Mouse (Mus musculus): ENCODE results near the gene Ubac2.
A peak's percentile ranks its signal among the peaks of the same experiment; 100 is the strongest.

Ubac2 gene

DNA sequence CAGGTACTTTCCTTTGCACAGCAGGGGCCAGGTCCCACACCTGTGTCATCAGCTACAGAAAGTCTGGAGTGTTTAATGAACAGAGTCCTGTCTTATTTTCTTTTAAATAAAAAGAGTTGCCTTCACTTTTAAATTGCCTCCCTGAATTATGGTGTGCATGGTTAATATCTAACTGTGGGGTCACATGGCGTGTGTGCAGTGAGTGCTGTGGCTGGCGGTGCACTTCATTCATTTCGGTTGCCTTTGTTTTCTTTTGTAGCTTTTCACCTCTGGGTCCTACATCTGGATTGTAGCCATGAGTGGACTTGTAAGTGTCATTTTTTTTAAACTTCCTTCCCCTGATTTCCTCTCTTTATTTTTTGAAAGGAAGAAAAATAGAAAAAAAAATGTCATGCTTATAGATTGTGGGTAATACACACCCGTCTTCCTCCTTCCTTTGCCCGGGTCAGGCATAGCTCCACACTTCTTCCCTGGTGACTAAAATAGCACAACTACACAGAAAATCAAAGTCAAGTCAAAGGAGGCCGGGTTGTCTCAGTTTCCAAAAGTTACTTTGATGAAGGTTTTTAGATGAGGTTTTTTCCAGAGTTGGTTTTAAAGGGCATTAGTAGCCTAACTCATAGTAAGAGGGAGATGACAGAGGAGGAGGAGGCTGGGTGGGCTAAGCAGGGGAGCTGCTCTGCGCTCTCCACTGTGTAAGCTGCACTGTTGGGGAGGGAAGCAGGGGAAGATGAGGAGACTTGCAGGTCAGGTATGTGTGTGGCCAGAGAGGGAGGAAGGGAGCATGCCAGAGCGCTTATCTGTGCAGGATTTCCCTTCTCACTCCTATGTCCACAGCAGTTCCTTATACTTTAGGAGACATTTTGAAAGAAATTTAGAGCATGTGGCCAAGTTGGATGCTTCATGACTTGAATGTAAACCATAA lies 104.9 kb downstream of the Ubac2 start:
- DNase-seq, result no peak

DNA sequence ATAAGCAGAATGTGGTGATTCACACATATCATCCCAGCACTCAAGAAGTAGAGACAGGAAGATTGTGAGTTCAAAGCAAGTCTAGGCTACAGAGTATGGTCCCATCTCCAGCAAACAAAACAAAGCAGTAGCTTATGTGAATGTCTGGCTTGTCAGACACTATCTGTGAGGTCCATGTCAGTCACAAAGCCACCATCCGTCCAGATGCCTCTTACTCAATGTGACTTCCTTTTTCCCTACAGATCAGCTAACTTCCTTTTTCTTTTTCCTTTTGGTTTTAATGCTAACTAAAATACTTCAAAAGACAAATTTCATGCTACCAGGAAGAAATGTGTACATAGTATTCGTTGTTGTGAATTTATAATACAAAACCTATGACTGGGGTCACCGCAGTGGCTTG lies 107.1 kb downstream of the Ubac2 start:
- no peak for DNase-seq

GRCm38 (mm10) chr14:121986028-121986427 lies 107.6 kb downstream of the Ubac2 start:
- no peak for DNase-seq

DNA sequence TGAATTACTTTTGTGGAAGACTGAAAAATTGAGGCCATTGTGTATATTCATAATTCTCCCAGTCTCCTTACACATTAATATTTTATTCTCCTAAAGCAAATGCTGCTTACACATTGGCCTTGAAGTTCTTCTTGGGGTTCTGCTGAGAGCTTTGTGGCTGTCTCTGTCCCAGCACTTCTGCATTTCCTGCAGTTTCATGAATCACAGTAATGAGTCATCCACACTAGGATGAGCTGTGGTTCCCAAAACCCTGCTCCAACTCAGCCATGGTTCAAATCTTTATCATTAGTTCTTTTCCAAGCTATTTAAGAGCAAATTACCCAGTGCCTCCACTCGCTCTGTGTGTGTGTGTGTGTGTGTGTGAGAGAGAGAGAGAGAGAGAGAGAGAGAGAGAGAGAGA lies 108.9 kb downstream of the Ubac2 start:
- DNase-seq, result no peak

GRCm38 (mm10) chr14:121987691-121988090 lies 109.3 kb downstream of the Ubac2 start:
- no peak for DNase-seq

DNA sequence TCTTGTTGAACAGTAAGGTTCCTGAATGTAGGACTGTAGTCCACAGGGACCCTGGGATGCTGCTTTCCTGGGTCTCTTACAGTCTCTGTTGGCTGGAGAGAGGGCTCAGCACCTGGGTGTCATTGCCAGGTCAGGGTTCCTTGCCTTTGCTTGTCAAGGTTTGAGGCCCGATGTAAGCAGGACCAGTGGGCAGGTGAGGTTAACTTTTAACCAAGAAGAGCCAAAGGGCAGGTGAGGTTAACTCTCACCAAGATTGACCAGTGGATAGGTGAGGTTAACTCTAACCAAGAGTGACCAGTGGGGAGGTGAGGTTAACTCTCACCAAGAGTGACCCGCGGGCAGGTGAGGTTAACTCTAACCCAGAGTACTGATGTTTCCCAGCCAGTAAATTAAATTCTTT lies 110.9 kb downstream of the Ubac2 start:
- no peak for DNase-seq

DNA sequence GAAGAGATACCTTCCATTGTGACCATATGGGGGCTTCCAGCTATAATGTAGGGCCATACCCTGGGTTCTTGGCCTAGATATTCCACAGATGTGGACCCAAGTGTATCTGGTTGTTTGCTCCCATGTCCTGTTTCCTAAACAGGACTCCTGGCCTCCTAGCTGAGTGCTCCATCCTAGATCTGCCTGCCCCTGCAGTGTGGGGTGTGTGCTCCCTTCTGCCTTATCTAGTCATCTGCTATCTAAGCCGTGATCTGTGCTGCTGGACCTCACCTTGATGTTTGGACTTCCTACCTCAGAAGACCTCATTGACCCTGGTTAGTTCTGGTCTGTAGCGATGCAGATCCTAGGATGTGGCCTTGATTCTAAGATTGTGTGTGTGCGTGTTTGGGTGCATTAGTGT lies 111.4 kb downstream of the Ubac2 start:
- no peak for DNase-seq

DNA sequence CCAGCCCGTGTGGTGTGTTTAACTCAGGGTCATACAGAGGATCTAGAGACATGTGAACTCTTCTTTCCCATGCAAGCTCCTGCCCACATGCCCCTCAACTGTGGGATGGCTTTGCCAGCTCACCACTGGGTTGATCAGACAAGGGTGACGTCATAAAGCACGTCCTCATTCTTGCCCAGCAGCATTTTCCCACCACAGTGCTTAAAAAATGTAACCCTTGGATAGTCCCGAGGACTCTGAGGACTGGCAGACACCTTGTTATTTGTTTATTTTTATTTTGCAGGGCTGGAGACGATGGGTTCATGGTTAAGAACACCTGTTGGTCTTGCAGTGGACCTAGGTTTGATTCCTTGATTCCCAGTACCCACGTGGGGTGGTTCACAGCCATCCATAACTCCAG lies 112.5 kb downstream of the Ubac2 start:
- no peak for DNase-seq

- no peak for DNase-seq
Measured at GRCm38 (mm10) chr14:121991921-121992320, 113.5 kb downstream of the Ubac2 start.

DNA sequence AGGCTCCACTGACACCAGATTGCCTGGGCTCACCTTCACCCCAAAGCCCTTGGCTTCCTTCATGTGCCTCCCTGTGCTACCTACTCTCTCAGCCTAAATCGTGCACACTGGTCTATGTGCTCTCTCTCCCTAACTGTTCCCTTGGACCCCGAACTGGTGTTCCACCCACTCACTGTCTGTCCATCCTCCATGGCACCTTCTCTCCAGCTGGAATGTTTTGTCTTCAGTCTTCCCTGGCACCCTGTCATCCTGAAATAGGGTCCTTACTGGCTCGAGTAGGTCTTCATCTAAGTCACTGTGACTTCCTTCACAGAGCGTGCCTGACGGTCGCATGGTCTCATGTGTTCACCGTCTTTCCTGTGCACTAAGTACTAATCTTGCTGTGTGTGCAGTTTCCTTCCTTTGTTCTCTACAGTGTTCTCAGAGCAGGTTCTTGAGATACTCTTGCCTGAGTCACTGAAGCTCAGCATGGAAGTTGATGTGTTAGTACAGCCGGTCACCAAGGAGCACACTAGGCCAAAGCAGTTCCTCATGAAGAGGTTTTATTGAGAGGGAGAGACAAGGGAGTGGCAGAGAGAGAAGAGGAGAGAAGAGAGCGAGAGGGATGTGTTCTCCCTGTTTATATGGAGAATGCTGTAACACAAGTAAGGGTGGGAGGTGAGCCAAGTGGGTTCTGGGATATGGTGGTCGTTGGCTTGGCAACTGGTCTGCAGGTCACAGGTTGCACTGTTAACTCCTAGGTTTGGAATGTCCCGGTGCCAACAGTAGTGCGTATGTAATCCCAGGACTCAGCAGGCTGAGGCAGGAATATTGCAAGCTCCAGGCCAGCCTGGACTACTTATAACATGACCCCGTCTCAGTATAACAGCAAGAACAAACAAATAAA lies 114.2 kb downstream of the Ubac2 start:
- no peak for DNase-seq

DNA sequence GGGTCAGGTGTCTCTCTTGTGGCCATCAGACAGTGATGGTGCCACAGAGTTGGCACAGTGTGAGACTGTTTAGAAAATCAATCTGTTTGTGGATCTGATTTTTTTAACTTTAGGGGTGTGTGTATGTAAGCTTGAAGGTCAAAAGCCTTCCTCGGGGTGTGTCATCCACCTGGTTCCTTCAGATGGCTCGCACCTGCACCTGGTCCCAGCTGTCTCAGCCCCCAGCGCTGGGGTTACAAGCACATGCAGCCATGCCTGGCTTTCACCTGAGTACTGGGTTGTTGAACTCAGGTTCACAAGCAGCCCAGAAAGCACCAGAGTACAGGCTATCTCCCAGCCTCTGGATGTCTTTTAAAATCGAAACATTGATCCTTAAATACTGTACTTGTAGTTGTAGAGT lies 115.2 kb downstream of the Ubac2 start:
- no peak for DNase-seq

- DNase-seq, result no peak
Measured at GRCm38 (mm10) chr14:121994171-121994700, 115.8 kb downstream of the Ubac2 start.

DNA sequence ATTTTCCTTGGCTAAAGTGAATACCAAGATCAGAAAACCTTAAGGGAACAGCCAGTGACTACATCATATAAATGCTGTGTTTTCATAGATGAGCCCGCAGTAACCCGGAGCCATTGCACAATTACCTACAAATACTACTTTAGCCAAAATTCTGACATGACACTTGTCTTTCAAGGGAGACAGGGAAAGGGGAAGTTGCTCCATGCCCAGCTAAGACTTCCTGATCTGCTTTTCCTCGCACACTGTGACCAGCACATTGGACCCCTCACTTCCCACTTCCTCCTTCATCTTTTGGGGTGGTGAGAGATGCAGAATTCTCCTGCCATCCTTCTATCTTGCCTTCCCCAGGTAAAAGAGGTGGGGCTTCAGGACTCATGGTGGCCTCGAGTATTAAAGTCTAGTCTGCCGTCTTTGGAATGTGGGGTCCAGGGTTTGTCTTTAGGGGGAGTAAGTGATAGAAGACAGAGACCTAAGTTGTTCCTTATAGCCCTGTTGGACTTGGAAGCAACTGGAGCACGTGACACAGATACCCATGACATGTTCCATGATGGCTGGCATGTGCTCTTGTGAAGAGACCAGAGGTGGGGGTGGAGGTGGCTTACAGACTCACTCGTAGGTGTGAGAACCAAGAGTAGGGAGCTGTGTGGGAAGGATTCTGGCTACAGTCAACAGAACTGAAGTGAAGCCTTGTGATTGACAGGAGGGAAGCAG lies 116.6 kb downstream of the Ubac2 start:
- DNase-seq, result no peak

DNA sequence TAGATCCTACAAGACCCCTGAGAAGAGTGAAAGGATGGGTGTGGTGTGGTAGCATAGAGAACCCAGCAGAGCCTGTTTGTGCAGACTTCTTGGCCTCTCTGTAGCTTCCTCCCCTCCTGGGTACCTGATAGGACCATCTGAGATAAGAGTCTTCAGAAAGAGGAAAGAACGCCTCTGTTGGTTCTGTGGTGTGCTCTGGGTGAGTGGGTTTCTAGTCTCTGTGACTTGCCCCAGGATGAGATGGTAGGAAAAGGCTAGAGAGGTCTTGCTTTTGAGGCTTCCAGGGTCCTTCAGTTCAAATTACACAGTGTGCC lies 117.1 kb downstream of the Ubac2 start:
- DNase-seq, result no peak

DNA sequence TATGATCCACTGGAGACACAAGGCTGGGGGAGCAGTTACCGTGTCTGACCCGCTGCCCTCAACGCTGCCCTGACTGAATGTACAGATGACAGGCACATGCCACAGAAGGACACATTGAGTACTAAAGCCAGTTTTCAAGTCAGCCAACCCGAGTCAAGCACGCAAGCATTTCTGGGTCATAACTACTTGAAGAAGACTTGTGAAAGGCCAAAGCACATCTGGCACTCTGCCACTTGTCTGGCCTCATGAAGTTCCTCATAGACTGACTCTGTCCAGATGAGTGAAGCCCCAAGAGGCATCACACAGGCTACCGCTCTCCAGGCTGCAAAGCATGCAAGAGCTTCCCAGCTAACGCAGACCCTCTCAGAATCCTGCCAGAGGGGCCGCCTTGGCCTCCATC lies 118.4 kb downstream of the Ubac2 start:
- DNase-seq, result peak; percentile 11 to 30

GRCm38 (mm10) chr14:121999455-121999854 lies 121.0 kb downstream of the Ubac2 start:
- DNase-seq, result no peak

DNA sequence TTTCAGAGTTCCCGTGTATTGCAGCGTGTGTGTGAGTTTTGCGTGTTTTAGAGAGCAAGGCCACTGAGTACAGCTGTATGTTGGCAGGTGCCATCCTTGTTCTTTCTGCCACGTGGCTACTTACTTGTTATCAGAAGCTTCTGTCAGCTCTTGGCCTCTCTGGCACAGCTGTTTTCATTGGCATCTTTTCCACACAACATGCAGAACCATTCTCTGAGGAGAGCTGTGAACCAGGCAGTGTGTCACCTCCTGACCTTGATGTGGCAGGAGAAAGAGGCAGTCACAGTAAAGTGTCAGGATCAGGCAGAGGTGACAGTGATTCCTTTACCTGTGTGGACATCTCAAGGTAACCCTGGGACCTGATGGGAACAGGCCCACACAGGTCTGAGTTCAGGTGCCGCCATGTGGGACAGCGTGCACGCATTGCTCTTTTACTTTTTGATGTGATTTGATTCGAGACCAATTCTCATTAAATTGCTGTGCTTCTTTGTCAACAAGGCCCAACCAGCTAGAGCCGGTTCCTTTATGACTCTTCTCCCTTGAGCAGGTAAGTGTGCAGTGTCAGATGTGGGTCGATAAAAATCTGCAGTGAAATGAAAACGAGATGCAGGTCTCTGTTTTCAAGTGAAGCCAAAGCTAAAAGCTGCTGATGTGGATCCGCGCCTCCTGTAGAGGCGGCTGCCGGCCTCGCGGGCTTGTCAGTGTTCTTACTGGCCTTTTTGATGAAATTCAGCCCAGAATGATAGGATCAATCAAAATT lies 122.1 kb downstream of the Ubac2 start:
- DNase-seq, result no peak

- DNase-seq, result no peak
Measured at GRCm38 (mm10) chr14:122002224-122002623, 123.8 kb downstream of the Ubac2 start.

- no peak for DNase-seq
Measured at GRCm38 (mm10) chr14:122003812-122004211, 125.4 kb downstream of the Ubac2 start.

DNA sequence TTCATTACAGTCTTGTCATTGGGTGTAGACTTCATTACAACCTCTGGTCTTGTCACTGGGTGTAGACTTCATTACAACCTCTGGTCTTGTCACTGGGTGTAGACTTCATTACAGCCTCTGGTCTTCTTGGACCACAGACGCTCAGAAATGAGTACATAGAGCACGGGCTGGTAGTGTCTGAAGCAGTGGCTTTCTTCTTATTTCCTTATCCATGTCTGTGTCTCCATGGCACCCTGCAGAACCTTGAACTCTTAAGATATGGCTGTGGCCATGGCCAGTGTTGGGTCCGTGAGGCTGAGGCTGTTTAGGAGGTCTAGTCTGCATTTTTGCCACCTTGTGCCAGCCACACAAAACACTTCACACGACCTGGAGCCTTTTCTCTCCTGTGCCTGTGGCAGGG lies 129.8 kb downstream of the Ubac2 start:
- DNase-seq, result no peak

DNA sequence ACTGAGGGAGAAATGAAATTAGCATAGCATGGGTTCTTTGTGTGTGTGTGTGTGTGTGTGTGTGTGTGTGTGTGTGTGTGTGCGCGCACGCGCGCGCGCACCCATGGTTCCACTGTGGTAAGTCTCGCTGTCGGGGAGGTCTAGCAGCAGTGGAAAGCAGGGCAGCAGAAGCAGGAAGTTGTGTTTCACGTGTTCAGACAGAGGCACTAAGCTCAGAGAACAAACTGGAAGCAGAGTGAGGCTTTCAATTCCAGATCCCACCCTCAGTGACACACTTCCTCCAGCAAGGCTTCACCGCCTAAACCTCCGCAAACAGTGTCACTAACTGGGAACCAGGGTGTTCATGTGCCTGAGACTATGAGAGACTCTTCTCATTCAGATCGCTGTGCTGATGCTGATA lies 131.1 kb downstream of the Ubac2 start:
- no peak for DNase-seq

DNA sequence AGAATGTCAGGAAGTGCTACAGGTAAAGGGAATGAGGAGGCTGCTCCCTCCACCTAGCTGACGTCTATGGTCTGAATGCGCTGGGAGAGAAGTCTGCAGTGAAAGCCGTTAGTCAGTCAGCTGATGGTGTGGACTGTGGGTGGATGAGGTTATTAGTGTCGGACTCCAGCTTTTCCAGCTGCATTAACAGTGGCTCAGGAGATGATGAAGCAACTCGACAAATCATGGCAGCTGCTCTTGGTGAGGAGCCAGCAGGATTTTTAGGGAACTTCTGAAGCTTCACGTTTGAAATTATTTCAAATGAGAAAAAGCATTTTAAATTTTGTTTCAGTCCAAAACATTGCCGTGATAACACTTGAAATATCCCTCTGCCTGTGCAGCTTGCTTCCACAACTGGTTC lies 131.9 kb downstream of the Ubac2 start:
- no peak for DNase-seq
